Mouse (Mus musculus): ENCODE results near the gene Kifc3.

GRCm38 (mm10) chr8:95123455-95123854 lies 79.2 kb downstream of the Kifc3 start:
- no peak for TF ChIP-seq POLR2A (IDR thresholded peaks at IDR 0.05; ENCODE audit: borderline replicate concordance, low read depth, low read length)
- no peak for TF ChIP-seq CTCF (IDR thresholded peaks at IDR 0.05; ENCODE audit: low read depth, low read length)

Data from bone marrow macrophage, adult 2 months (primary cell).